Mouse (Mus musculus): ENCODE measurements around the gene Sphk2. TPM values are rescaled to one million over a fixed set of nuclear protein-coding genes. Genes with fewer than 3 reads are reported as not detected.

Sphk2 gene
- polyA plus RNA-seq, 1 experiment from 2014 or later: 27.1 TPM

DNA sequence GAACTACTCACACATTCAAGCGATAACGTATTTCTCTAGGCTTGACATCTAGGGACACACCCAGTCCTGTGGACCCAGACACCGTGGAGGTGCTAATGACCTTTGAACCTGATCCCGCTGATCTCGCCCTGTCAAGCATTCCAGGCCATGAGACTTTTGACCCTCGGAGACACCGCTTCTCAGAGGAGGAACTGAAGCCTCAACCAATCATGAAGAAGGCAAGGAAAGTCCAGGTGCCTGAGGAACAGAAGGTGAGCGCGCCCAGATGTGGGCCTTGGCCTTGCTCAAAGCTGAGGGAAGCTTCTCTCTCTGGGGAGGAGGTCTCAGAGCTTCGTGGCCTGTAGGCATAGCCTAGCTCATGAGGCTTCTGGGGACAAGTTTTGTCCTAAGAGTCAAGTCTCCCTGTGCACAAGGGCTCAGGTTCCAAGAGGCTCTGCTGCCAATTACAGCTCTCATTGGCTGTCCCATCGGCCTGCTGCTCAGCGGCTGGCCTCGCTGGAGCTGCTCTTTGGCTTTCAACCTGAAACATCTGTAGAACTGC, 9.5 kb downstream of the Sphk2 start:
- peak overlapping the region; percentile 98 for H3K4me2 ChIP-seq (replicated peaks)
- 53% methylated on average over 13 of the region's 13 CpGs for WGBS
- H3K4me1 ChIP-seq (replicated peaks): peaks cover 74% of the 10 kb centered on the region
- H3K4me3 ChIP-seq (replicated peaks): no peak overlapping the region
- peaks cover 36% of the 10 kb centered on the region for H3K36me3 ChIP-seq
- no peaks in the 10 kb centered on the region for H3K9me3 ChIP-seq
- no peak overlapping the region for H3K9ac ChIP-seq (replicated peaks)
- H3K27ac ChIP-seq: peak overlapping the region; percentile 85
- H3K27me3 ChIP-seq: no peaks in the 10 kb centered on the region
- ATAC-seq: no peak

- Histone ChIP-seq H3K9me3 (no peaks in the 10 kb centered on the region), H3K27ac (peak overlapping the region; percentile 85), H3K4me1 (replicated peaks) (peaks cover 79% of the 10 kb centered on the region), H3K27me3 (no peaks in the 10 kb centered on the region), H3K4me3 (replicated peaks) (peak overlapping the region; percentile 57), H3K36me3 (peaks cover 28% of the 10 kb centered on the region), H3K4me2 (replicated peaks) (peak overlapping the region; percentile 98), H3K9ac (replicated peaks) (peak overlapping the region; percentile 80)
- under 1% methylated on average over 27 of the region's 27 CpGs for WGBS
- ATAC-seq: no peak
Observed at GRCm38 (mm10) chr7:45707375-45707967, 10.3 kb downstream of the Sphk2 start.

DNA sequence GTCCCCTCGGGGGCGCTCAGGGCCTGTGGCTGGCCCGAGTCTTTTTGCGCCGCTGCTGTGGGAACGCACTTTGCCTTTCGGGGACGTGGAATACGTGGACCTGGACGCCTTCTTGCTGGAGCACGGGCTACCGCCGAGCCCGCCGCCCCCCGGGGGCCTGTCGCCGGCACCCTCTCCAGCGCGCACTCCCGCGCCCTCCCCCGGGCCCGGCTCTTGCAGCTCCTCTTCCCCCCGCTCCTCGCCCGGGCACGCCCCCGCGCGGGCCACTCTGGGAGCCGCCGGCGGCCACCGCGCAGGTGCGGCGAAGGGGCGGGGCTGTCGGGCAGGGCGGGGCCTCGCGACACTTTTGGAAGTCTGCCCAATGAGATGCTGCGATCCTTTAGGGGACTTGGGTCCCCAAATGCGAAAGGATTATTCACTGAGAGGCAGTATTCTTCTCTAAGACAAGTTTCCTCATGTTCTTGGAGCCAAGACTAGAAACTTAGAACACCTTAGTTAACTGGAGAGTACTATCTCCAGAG, 11.0 kb downstream of the Sphk2 start:
- no peak for ATAC-seq
- Histone ChIP-seq H3K9me3 (no peaks in the 10 kb centered on the region), H3K27ac (peak overlapping the region; percentile 85; the same call in 1 of the 2 replicates), H3K4me2 (replicated peaks) (peak overlapping the region; percentile 98), H3K4me1 (replicated peaks) (peaks cover 83% of the 10 kb centered on the region), H3K9ac (replicated peaks) (peak overlapping the region; percentile 80), H3K36me3 (peaks cover 21% of the 10 kb centered on the region), H3K27me3 (no peaks in the 10 kb centered on the region), H3K4me3 (replicated peaks) (peak overlapping the region; percentile 57)
- WGBS: under 1% methylated on average over 38 of the region's 45 CpGs

- Histone ChIP-seq H3K27me3 (no peaks in the 10 kb centered on the region), H3K9ac (replicated peaks) (peak overlapping the region; percentile 80), H3K4me2 (replicated peaks) (peak overlapping the region; percentile 98), H3K27ac (no peak overlapping the region), H3K4me1 (replicated peaks) (peaks cover 91% of the 10 kb centered on the region), H3K36me3 (peaks cover 12% of the 10 kb centered on the region), H3K4me3 (replicated peaks) (peak overlapping the region; percentile 57), H3K9me3 (no peaks in the 10 kb centered on the region)
- 0% methylated on average over 7 of the region's 7 CpGs for WGBS
- no peak for ATAC-seq
Observed at GRCm38 (mm10) chr7:45705873-45706281, 11.9 kb downstream of the Sphk2 start.

DNA sequence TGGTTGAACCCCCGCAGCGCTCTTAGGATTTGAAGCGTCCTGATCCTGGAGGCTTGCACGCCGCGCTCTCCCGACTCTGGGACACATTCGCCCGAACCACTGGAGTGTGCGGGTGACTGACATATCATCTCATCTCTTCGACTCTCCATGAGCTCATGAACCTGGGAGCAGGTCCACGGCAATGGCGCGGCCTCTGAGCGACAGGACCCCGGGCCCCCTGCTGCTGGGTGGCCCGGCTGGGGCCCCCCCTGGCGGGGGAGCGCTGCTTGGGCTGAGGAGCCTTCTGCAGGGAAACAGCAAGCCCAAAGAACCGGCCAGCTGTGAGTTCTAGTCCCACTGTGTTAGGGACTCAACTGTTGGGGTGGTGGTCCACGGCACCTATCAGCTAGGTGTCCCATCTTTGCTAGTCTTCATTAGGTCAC, 12.3 kb downstream of the Sphk2 start:
- Histone ChIP-seq H3K4me2 (replicated peaks) (peak overlapping the region; percentile 98), H3K27me3 (peaks cover under 1% of the 10 kb centered on the region; the same call in 1 of the 2 replicates), H3K27ac (peak overlapping the region; percentile 70), H3K36me3 (peaks cover 8% of the 10 kb centered on the region), H3K4me1 (replicated peaks) (peaks cover 90% of the 10 kb centered on the region), H3K9me3 (no peaks in the 10 kb centered on the region), H3K4me3 (replicated peaks) (peak overlapping the region; percentile 57), H3K9ac (replicated peaks) (peak overlapping the region; percentile 58)
- under 1% methylated on average over 21 of the region's 21 CpGs for WGBS
- ATAC-seq: no peak

DNA sequence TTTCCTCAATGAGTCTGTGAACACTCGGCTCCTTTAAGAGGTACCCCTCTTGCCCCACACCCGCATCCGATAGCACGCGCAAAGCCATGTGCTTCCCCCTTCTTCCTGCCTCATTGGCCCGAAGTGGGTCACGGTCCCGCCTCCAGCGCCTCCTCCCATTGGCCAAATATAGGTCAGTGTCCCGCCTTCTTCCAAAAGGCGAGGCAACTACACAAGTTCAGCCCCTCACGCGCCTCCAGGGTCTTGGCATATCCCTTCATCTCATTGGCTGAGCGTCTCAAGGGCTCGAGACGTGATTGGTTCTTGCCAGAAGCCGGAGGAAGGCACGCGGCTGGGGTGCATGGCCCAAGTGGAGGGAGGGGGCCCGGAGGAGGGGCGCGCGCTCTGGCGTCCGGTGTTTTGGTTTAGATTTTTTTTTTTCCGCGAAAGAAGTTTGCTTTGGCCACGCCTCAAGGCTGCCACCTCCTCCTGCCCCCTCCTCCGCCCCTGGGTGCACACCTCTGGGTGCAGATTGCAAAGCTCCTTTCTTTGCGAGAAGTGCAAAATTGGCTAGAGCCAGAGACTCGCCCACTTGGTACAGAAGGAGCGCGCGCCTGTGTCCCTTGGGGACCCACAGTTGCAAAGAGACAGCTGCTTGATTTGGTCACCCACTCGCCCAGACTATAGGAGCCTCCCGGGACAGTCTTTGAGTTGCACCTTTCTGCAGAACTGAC, 12.9 kb downstream of the Sphk2 start, which contains the start of gene Dbp:
Dbp (plus strand) TSS at position 359 of the 713 bp plus-strand sequence.
- H3K4me2 ChIP-seq (replicated peaks): peak within 1 kb of the TSS; percentile 98
- H3K4me1 ChIP-seq (replicated peaks): peaks cover 90% of the 10 kb centered on the region
- H3K4me3 ChIP-seq (replicated peaks): peak within 1 kb of the TSS; percentile 57
- H3K9ac ChIP-seq (replicated peaks): peak within 1 kb of the TSS; percentile 80
- peak within 1 kb of the TSS; percentile 93 for H3K27ac ChIP-seq
- peaks cover 2% of the 10 kb centered on the region for H3K36me3 ChIP-seq
- no peaks in the 10 kb centered on the region for H3K9me3 ChIP-seq
- ATAC-seq: peak; percentile 81
- H3K27me3 ChIP-seq: peaks cover 6% of the 10 kb centered on the region; the same call in 1 of the 2 replicates
- under 1% methylated on average over 36 of the region's 36 CpGs for WGBS

DNA sequence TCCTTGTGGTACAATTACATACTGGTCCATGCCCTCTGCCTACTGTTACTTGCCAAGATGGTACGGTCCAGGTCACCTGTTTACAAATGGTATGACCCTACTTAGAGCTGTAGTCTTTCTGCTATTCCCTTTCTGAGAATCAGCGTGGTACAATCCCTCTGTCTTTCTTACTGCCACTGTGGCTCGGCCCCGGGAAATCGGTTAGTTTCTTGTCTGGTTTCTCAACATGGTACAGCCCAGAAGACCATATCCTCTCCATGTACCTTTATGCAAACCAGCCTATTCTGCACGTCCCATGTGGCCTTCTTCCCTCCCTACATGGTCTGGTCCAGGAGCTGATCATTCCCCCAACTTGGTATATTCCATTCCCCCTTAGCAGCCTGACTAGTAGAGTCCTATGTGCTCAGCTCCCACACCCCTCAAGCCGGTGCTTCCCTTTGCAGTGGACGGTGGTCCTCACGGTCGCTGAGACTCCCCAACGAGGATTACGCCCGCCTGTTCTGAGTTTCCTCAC, 13.7 kb downstream of the Sphk2 start:
- under 1% methylated on average over 13 of the region's 13 CpGs for WGBS
- peak overlapping the region; percentile 98 for H3K4me2 ChIP-seq (replicated peaks)
- peak overlapping the region; percentile 93 for H3K27ac ChIP-seq
- no peaks in the 10 kb centered on the region for H3K9me3 ChIP-seq
- H3K9ac ChIP-seq (replicated peaks): peak overlapping the region; percentile 72
- H3K4me1 ChIP-seq (replicated peaks): peaks cover 89% of the 10 kb centered on the region
- H3K36me3 ChIP-seq: no peaks in the 10 kb centered on the region
- H3K4me3 ChIP-seq (replicated peaks): peak overlapping the region; percentile 57
- peaks cover 14% of the 10 kb centered on the region for H3K27me3 ChIP-seq
- peak; percentile 64 for ATAC-seq

DNA sequence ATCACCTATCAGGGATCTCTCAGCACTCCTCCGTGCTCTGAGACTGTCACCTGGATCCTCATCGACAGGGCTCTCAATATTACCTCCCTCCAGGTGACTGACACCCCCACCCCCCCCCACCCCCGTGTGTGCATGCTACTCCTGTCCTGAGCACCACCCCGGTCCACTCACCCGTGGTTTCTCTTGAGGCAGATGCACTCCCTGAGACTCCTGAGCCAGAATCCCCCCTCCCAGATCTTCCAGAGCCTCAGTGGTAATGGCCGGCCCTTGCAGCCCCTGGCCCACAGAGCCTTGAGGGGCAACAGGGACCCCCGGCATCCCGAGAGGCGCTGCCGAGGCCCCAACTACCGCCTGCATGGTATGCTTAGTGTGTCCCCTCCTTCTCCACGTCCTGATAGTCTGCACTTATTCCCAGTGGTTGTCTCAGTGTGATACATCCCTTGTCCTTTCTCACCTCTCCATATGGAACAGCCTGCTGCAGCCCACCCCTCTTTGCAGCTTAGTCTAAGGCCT, 14.2 kb downstream of the Sphk2 start:
- Histone ChIP-seq H3K4me1 (replicated peaks) (peaks cover 86% of the 10 kb centered on the region), H3K27ac (peak overlapping the region; percentile 93), H3K27me3 (peaks cover 19% of the 10 kb centered on the region), H3K36me3 (no peaks in the 10 kb centered on the region), H3K4me2 (replicated peaks) (peak overlapping the region; percentile 98), H3K9ac (replicated peaks) (peak overlapping the region; percentile 72), H3K9me3 (no peaks in the 10 kb centered on the region), H3K4me3 (replicated peaks) (peak overlapping the region; percentile 57)
- WGBS: 43% methylated on average over 12 of the region's 12 CpGs
- ATAC-seq: no peak

- 90% methylated on average over 17 of the region's 17 CpGs for WGBS
- Histone ChIP-seq H3K4me2 (replicated peaks) (peak overlapping the region; percentile 98), H3K27me3 (peaks cover 25% of the 10 kb centered on the region), H3K9ac (replicated peaks) (peak overlapping the region; percentile 72), H3K36me3 (no peaks in the 10 kb centered on the region), H3K4me1 (replicated peaks) (peaks cover 82% of the 10 kb centered on the region), H3K4me3 (replicated peaks) (peak overlapping the region; percentile 57), H3K9me3 (no peaks in the 10 kb centered on the region), H3K27ac (peak overlapping the region; percentile 93)
- ATAC-seq: no peak
Observed at GRCm38 (mm10) chr7:45702809-45703520, 14.8 kb downstream of the Sphk2 start.

- H3K4me1 ChIP-seq (replicated peaks): peaks cover 76% of the 10 kb centered on the region
- no peak for ATAC-seq
- H3K36me3 ChIP-seq: no peaks in the 10 kb centered on the region
- H3K9me3 ChIP-seq: no peaks in the 10 kb centered on the region
- no peak overlapping the region for H3K27ac ChIP-seq
- peaks cover 28% of the 10 kb centered on the region for H3K27me3 ChIP-seq
- no peak overlapping the region for H3K4me3 ChIP-seq (replicated peaks)
- H3K9ac ChIP-seq (replicated peaks): peak overlapping the region; percentile 36; the same call in 1 of the 2 replicates
- peak overlapping the region; percentile 98 for H3K4me2 ChIP-seq (replicated peaks)
- 94% methylated on average over 11 of the region's 11 CpGs for WGBS
Observed at GRCm38 (mm10) chr7:45702316-45702715, 15.5 kb downstream of the Sphk2 start.

GRCm38 (mm10) chr7:45701607-45702006, 16.2 kb downstream of the Sphk2 start:
- Histone ChIP-seq H3K9ac (replicated peaks) (no peak overlapping the region), H3K4me3 (replicated peaks) (peak overlapping the region; percentile 52; the same call in 1 of the 2 replicates), H3K9me3 (no peaks in the 10 kb centered on the region), H3K4me2 (replicated peaks) (peak overlapping the region; percentile 92), H3K4me1 (replicated peaks) (peaks cover 69% of the 10 kb centered on the region), H3K27me3 (peaks cover 28% of the 10 kb centered on the region), H3K27ac (no peak overlapping the region), H3K36me3 (no peaks in the 10 kb centered on the region)
- WGBS: 83% methylated on average over 11 of the region's 11 CpGs
- no peak for ATAC-seq
